Mouse (Mus musculus) kidney, postnatal 36 days (tissue): Measurements from ENCODE around the gene Nit1.

ENCODE experiments used
- DNase-seq, 2 experiments: peaks; one replicate each; pipeline ENCODE4 v3.0.0; 2021 to 2022; ENCODE audit warnings: mixed read lengths in 2 of 2

The Nit1 gene

DNA sequence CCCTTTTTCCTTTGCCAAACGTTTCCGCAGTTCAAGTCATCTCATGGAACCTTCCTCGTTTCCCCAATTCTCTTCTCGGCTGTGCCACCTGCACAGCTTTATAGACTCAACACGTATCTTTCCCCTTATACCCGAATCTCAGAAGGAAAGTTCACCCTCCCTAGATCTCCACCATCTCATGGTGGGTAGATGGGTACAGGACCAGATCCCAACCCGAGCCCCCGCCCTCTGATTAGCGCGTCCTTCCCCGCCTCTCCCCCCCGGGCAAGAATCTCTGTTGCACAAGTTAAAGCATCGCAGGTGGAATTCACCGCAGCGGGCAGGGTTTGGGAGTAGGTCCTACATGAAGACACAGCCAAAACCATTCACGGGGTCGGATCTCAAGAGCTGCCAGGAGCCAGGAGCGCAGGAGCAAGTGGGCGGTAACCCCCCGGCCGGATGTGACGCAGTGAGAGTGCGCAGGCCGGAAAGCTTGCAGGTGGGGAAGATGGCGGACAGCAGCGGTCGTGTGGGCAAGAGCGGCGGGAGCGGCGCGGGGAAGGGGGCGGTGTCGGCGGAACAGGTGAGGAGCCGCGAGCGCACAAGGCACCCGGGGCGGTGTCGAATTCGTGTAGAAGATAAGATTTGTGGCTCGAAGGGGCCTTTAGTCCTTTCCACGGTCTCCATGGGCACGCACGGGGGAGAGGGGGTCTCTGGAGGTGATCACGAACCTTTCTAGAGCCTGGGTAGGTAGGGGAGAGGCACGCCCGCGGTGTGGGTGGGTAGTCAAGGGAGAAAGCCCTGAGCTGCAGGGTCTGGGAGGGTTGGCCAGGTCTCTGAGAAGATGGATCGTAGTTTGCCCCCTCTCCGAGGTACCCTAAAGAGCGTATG is at the start of gene Nit1, which contains the start of gene Pfdn2:
Gene Nit1 (minus strand): TSS at position 422 of the 870 bp plus-strand sequence.
Gene Pfdn2 (plus strand): TSS at position 446 of the 870 bp plus-strand sequence.
- peak; percentile 95 to 96 for DNase-seq

DNA sequence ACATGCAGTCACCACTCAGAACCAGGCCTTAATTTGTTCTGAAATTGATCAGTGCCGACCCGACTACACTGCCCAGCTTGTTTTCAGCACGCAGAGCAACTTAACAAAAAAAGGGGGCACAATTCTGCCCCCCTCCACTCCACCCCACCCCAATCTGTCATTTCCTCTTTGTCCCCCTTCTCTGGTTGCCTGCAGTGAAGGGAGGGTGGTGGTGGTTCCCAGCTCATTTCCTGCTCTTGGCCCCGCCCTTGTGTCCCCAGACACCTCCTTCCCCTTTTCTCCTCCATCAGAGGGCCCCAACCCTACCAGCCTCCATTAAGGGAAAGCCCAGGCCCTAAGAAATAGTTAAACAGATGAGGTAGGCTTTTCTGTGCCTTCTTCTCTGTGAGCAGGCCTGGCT is 44.7 kb upstream of the Nit1 start:
- DNase-seq = peak in 1 of 2 experiments; percentile 22

- peak; percentile 29 to 31 for DNase-seq
These were observed 43.1 kb upstream of the Nit1 start, which contains the start of gene Arhgap30 for GRCm38 (mm10) chr1:171388376-171389102. Gene Arhgap30, plus strand, starts transcription at chr1:171388954.

DNA sequence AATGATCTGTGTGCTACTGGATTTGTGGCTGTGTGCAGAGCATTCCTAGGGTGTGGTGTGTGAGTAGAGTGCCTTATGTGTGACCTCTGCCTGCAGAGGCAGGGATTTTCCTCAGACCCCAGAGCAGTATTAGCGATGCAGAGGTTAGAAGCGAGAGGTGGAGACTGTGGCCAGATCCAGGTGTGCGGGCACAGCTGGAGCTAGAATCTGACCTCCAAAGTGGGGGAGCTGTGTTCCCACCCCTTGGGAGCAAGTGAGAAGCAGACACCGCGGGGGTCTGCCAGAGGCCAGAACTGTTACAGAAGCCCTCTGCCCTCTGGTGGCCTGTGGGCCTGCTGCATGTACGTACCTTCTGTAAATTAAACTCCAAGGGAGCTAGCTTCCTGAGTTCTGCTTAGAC is 41.7 kb upstream of the Nit1 start:
- DNase-seq = peak in 1 of 2 experiments; percentile 24

- DNase-seq = peak in 1 of 2 experiments; percentile 11
These were observed 39.7 kb upstream of the Nit1 start for GRCm38 (mm10) chr1:171385171-171385570.

DNA sequence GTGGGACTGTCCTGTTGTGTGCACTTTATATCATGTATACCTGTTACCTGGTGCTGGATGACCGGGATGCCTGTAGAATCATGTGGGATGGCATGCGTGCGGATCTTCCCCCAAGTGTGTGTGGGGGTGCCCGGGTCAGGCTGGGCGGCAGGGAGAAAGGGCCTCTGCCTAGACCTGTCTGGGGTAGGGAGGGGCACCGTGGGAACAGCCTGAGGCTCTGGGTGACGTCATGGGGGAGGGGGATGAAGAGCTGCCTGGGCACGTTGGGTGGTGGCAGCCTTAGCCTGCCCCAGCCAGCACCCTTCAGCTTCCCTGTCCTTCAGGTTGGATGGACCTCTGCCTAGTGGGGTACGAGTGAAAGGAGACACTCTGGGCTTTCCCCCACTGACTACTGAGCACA is 38.9 kb upstream of the Nit1 start:
- DNase-seq = no peak

GRCm38 (mm10) chr1:171382096-171382620 is 36.7 kb upstream of the Nit1 start:
- no peak for DNase-seq

DNA sequence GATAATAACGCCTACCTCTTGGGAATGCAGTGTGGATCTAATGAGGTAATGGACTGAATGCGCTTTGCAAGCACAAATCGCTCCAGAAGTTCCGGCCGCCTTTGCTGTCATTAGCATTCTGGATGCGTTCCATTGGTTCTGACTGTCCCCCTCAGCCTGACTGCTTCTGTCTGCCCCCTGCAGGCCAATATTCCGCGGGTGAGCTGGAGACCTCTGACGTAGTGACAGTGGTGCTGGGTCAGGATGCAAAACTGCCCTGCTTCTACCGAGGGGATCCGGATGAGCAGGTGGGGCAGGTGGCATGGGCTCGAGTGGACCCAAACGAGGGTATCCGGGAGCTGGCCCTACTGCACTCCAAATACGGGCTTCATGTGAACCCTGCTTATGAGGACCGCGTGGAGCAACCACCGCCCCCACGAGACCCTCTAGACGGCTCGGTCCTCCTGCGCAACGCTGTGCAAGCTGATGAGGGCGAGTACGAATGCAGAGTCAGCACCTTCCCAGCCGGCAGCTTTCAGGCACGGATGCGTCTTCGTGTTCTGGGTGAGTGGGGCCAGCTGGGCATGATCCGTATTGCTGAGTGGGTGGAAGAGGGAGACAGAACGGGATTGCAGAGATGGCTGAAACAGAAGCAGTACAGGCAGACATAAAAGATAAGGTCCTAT is 34.6 kb upstream of the Nit1 start:
- DNase-seq = peak; percentile 84 to 89

DNA sequence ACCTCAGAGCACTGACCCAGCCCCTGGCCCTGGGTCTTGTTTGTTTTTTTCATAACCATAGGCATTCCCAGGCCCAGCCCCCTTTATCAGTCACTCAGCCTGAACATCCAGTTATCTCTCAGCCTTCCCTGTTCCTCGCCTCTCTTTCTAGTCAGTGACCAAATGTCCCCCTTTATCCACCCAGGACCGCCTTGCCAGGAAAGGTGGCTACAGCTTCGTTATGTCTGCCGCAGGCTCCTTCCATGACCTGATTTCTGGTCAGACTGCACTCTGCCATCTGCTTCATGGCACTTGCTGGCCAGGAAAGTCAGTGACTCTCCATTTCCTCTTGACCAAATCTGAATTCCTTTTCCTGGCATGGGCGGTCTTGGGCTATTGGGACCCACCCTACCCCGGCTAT is 32.9 kb upstream of the Nit1 start:
- no peak for DNase-seq

GRCm38 (mm10) chr1:171375646-171376097 is 30.2 kb upstream of the Nit1 start:
- no peak for DNase-seq

GRCm38 (mm10) chr1:171373946-171374345 is 28.5 kb upstream of the Nit1 start:
- DNase-seq = no peak

DNA sequence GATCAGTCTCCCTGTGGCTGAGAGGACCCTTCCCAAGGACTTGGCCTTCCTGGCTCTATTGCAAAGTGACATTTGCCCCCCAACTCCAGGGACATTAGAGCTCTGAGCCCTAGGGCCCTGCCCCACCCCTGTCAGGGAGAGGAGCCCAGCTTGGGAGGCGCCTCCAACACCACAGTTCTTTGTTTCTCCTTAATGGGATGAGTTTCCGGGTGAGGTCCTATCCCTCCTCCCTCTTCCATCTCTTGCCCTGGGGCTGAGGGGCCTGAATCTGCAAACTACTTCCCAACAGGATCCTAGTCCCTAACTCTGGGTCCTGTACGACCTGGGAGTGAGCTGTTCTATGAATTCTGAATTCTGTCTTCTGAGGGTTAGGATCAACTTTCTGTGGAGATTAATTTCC is 27.4 kb upstream of the Nit1 start:
- no peak for DNase-seq

DNA sequence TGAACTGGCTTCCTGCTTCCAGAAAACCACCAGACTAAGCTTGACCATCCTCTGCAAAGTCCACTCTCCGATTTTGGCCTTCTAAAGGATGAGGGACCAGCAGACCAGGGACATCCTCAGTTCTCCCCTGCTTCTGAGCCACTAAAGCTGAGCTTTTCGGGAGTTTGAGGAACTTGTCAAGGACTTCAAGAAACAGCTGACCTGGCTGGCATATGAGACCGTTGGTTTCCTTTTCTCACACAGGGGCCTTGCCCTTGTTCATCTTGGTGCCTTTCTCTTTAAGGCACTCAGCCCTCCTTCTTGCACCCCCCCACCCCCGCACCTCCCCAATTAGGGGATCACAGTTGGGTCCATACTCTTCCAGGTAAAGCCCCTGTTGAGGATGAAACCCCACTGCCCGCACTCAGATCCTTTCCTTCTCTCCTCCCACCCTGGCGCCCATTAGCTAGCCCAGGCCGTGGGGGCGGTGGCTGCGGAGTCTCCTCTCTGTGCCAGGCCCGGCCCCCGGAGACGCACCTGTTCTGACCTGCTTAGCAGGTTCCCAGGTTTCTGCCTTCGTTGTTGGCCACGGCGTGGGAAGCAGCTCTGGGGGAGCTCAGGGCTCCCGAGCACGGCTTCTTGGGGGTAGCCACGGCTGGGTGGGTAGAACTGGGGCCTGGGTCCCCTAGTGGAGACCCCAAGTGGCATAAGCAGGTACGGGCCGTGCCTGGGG is 24.6 kb upstream of the Nit1 start, which contains the start of gene Nectin4:
Gene Nectin4 (plus strand): TSS at position 255 of the 712 bp plus-strand sequence.
- peak; percentile 52 to 67 for DNase-seq

DNA sequence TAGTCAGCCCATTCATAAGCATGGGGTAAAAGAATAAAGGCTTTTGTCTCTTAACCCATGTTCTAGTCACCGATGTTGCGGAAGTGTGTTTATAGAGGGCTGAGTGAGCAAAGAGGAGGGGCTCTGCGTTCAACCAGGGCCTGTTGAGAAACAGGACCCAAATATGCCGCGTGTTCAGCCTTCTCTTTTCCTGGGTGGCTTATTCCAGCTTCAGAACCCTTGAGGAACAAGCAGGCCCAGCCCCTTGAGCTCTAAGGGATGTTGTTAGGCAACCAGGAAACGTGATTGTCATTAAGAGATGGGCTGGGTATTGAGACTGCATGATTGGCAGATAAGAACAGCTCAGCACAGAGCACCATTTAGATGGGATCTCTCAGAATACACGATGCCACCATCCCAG is 20.5 kb upstream of the Nit1 start:
- no peak for DNase-seq

GRCm38 (mm10) chr1:171361106-171362103 is 16.0 kb upstream of the Nit1 start:
- DNase-seq = peak; percentile 71 to 84

- DNase-seq = peak; percentile 92 to 94
These were observed 15.2 kb upstream of the Nit1 start, which contains the start of gene Klhdc9 for GRCm38 (mm10) chr1:171360656-171361055. Gene Klhdc9, minus strand, starts transcription at chr1:171360798.

- peak in 1 of 2 experiments; percentile 27 for DNase-seq
These were observed 14.8 kb upstream of the Nit1 start for GRCm38 (mm10) chr1:171360253-171360652.

GRCm38 (mm10) chr1:171358421-171358820 is 13.0 kb upstream of the Nit1 start:
- DNase-seq = peak; percentile 21 to 26

GRCm38 (mm10) chr1:171356814-171357213 is 11.4 kb upstream of the Nit1 start:
- DNase-seq = peak; percentile 18 to 22

DNA sequence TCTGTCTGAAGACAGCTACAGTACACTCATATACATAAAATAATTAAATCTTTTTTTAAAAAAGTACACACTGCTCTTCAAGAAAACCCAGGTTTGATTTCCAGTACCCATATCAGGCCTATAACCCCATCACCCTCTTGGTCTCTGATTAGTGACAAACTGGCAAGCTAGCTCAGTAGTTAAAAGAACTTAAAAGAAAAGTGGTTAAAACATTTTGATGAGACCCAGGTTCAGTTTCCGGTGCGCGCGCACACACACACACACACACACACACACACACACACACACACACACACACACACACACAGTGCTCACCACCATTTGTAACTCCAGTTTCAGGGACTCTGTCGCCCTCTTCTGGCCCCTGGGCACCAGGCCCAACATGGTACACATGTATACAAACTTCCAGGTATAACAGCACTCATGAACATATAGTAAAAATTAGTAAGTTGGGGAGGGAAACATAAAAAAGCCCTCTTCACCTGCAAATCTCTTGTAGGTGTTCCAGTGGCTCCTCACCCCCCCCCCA is 10.4 kb upstream of the Nit1 start:
- DNase-seq = peak; percentile 23 to 68
